9 mouse cellular contexts compared by ENCODE assay signal in genomic region chr2:25264851-25265250, GRCm38 (mm10). TPM values are rescaled to one million over a fixed set of nuclear protein-coding genes. Genes with fewer than 3 reads are reported as not detected.
DNase-seq lines count a peak whose midpoint lies in the region; ATAC-seq and TF ChIP-seq lines count a peak whose summit lies in the region.
"Had no signal": no experiment of that assay in that cellular context is flagged by ENCODE, and none has a peak within 500 bp of the region (broad histone marks: within the 10 kb centered on the region; RNA-seq: fewer than 3 reads in every experiment).

No protein-coding gene starts in this region.

- TF ChIP-seq POLR2A in cerebellum, adult 2 months (IDR thresholded peaks at IDR 0.05; ENCODE audit: borderline replicate concordance, insufficient read depth, low read length): peak; percentile 48; the same call in 1 of the 2 replicates

- H3K27me3 ChIP-seq in forebrain, embryonic 10.5 days (ENCODE audit: poor library complexity, severe bottlenecking): peaks cover 24% of the 10 kb centered on the region
- H3K27me3 ChIP-seq in forebrain, embryonic 12.5 days: peaks cover 24% of the 10 kb centered on the region
- H3K27me3 ChIP-seq in cerebellum, adult 2 months (ENCODE audit: control insufficient read depth, insufficient read depth, low read length): no peaks in the 10 kb centered on the region
- H3K27me3 ChIP-seq in intestine, embryonic 14.5 days (replicated peaks; ENCODE audit: control insufficient read depth, insufficient read depth, low read length): peaks cover 10% of the 10 kb centered on the region; the same call in 1 of the 2 replicates
- H3K27me3 ChIP-seq in midbrain, embryonic 12.5 days: peaks cover 30% of the 10 kb centered on the region

- peaks cover 56% of the 10 kb centered on the region for H3K4me1 ChIP-seq in forebrain, embryonic 10.5 days
- peaks cover 49% of the 10 kb centered on the region for H3K4me1 ChIP-seq in forebrain, embryonic 12.5 days
- peaks cover 29% of the 10 kb centered on the region for H3K4me1 ChIP-seq in cerebellum, adult 2 months (ENCODE audit: control insufficient read depth, insufficient read depth, low read length)
- H3K4me1 ChIP-seq in intestine, embryonic 14.5 days (replicated peaks; ENCODE audit: control insufficient read depth, insufficient read depth, low read length): peaks cover 20% of the 10 kb centered on the region
- peaks cover 54% of the 10 kb centered on the region for H3K4me1 ChIP-seq in midbrain, embryonic 12.5 days

- WGBS in forebrain, embryonic 10.5 days: 71% methylated on average over 3 of the region's 3 CpGs
- 81% methylated on average over 3 of the region's 3 CpGs for WGBS in forebrain, embryonic 12.5 days
- 0% methylated on average over 3 of the region's 3 CpGs for WGBS in cerebellum, adult 2 months
- WGBS in intestine, embryonic 14.5 days: 80% methylated on average over 3 of the region's 3 CpGs
- 82% methylated on average over 3 of the region's 3 CpGs for WGBS in midbrain, embryonic 12.5 days

- peaks cover 14% of the 10 kb centered on the region for H3K36me3 ChIP-seq in forebrain, embryonic 10.5 days (replicated peaks)
- peaks cover 21% of the 10 kb centered on the region for H3K36me3 ChIP-seq in forebrain, embryonic 12.5 days (replicated peaks)
- H3K36me3 ChIP-seq in intestine, embryonic 14.5 days (ENCODE audit: control insufficient read depth, insufficient read depth, low read length): peaks cover 13% of the 10 kb centered on the region
- peaks cover 16% of the 10 kb centered on the region; the same call in 1 of the 2 replicates for H3K36me3 ChIP-seq in midbrain, embryonic 12.5 days

- no peak overlapping the region for H3K27ac ChIP-seq in forebrain, embryonic 10.5 days
- no peak overlapping the region for H3K27ac ChIP-seq in forebrain, embryonic 12.5 days
- peak overlapping the region; percentile 96 for H3K27ac ChIP-seq in cerebellum, adult 2 months (ENCODE audit: insufficient read depth, low read length)
- no peak overlapping the region for H3K27ac ChIP-seq in intestine, embryonic 14.5 days (ENCODE audit: low read depth)
- no peak overlapping the region for H3K27ac ChIP-seq in midbrain, embryonic 12.5 days (replicated peaks)

- TF ChIP-seq CTCF in cerebellum, adult 2 months (IDR thresholded peaks at IDR 0.05; ENCODE audit: borderline replicate concordance, insufficient read depth, low read depth, low read length): no peak; the same call in 1 of the 2 replicates

- no peak for DNase-seq in forebrain, embryonic 10.5 days (ENCODE audit: extremely low spot score, low spot score)
- peak; percentile 89 to 95 for DNase-seq in cerebellum, adult 2 months
- DNase-seq in intestine, embryonic 14.5 days (ENCODE audit: low spot score): no peak
- no peak for DNase-seq in urinary bladder, postnatal 10 days (ENCODE audit: low spot score)
- DNase-seq in heart, adult 18-20 months: no peak
- DNase-seq: lung, embryonic 14.5 days had no signal

- no peaks in the 10 kb centered on the region for H3K9me3 ChIP-seq in forebrain, embryonic 10.5 days
- H3K9me3 ChIP-seq in forebrain, embryonic 12.5 days: no peaks in the 10 kb centered on the region
- no peaks in the 10 kb centered on the region for H3K9me3 ChIP-seq in intestine, embryonic 14.5 days (ENCODE audit: control insufficient read depth, low read length)
- no peaks in the 10 kb centered on the region for H3K9me3 ChIP-seq in midbrain, embryonic 12.5 days

- H3K4me2 ChIP-seq in forebrain, embryonic 12.5 days: no peak overlapping the region; the same call in 1 of the 2 replicates
- peak overlapping the region; percentile 27; the same call in 1 of the 2 replicates for H3K4me2 ChIP-seq in intestine, embryonic 14.5 days (ENCODE audit: low read length)
- H3K4me2 ChIP-seq in midbrain, embryonic 12.5 days (replicated peaks): 0 out of 2 replicates have a peak overlapping the region, but pooled peaks have one; percentile 99
- H3K4me2 ChIP-seq: lung, embryonic 14.5 days had no signal

- no peak overlapping the region for H3K9ac ChIP-seq in forebrain, embryonic 12.5 days
- no peak overlapping the region for H3K9ac ChIP-seq in intestine, embryonic 14.5 days (ENCODE audit: low read length)
- 0 out of 2 replicates have a peak overlapping the region, but pooled peaks have one; percentile 24 for H3K9ac ChIP-seq in midbrain, embryonic 12.5 days (replicated peaks)
- H3K9ac ChIP-seq: lung, embryonic 14.5 days had no signal

- H3K4me3 ChIP-seq in forebrain, embryonic 10.5 days: peak overlapping the region; percentile 83; the same call in 1 of the 2 replicates
- H3K4me3 ChIP-seq in forebrain, embryonic 12.5 days (replicated peaks): no peak overlapping the region
- H3K4me3 ChIP-seq in cerebellum, adult 2 months (replicated peaks; ENCODE audit: insufficient read depth, low read depth, low read length): peak overlapping the region; percentile 91
- H3K4me3 ChIP-seq in intestine, embryonic 14.5 days (ENCODE audit: low read depth, low read length): no peak overlapping the region
- no peak overlapping the region for H3K4me3 ChIP-seq in midbrain, embryonic 12.5 days

- ATAC-seq in forebrain, embryonic 12.5 days (ENCODE audit: low FRiP score): no peak
- no peak for ATAC-seq in intestine, embryonic 14.5 days (replicated peaks; ENCODE audit: low FRiP score, low TSS enrichment, low read depth)
- no peak for ATAC-seq in midbrain, embryonic 12.5 days (ENCODE audit: low FRiP score, low read depth)
- ATAC-seq in frontal cortex, adult (ENCODE audit: low TSS enrichment): no peak

RNA-seq across cellular contexts. Expression of gene Tprn, which starts 2.4 kb away (rescaled TPM):
- 6.5 and 8.3 TPM in 2 replicates for polyA plus RNA-seq in forebrain, embryonic 10.5 days (2016; fragmentation: Nextera tagmentation; extraction: Ambion mirVana)
- polyA plus RNA-seq in forebrain, embryonic 12.5 days (2016; fragmentation: Nextera tagmentation; extraction: Ambion mirVana): 9.3 and 10.0 TPM in 2 replicates
- 91.0 and 96.9 TPM in 2 replicates for polyA plus RNA-seq in cerebellum, adult 2 months (2012; rRNA removed)
- 6.5 and 7.8 TPM in 2 replicates for polyA plus RNA-seq in intestine, embryonic 14.5 days (2014; fragmentation: Nextera tagmentation; extraction: Ambion mirVana)
- 10.1 and 10.2 TPM in 2 replicates for polyA plus RNA-seq in midbrain, embryonic 12.5 days (2016; fragmentation: Nextera tagmentation; extraction: Ambion mirVana)
- 1 to 10 TPM; 7.4 to 7.7 TPM for total RNA-seq in heart, adult 18-20 months (2021)

RNA-seq across cellular contexts. Expression of gene Ssna1, which starts 7.4 kb away (rescaled TPM):
- 231 and 247 TPM in 2 replicates for polyA plus RNA-seq in forebrain, embryonic 10.5 days (2016; fragmentation: Nextera tagmentation; extraction: Ambion mirVana)
- 207 and 224 TPM in 2 replicates for polyA plus RNA-seq in forebrain, embryonic 12.5 days (2016; fragmentation: Nextera tagmentation; extraction: Ambion mirVana)
- 74.5 and 75.9 TPM in 2 replicates for polyA plus RNA-seq in cerebellum, adult 2 months (2012; rRNA removed)
- polyA plus RNA-seq in intestine, embryonic 14.5 days (2014; fragmentation: Nextera tagmentation; extraction: Ambion mirVana): 229 and 240 TPM in 2 replicates
- polyA plus RNA-seq in midbrain, embryonic 12.5 days (2016; fragmentation: Nextera tagmentation; extraction: Ambion mirVana): 210 and 216 TPM in 2 replicates
- 10 to 100 TPM; 38.2 to 42.6 TPM for total RNA-seq in heart, adult 18-20 months (2021)

RNA-seq across cellular contexts. Expression of gene Anapc2, which starts 7.4 kb away (rescaled TPM):
- 136 and 142 TPM in 2 replicates for polyA plus RNA-seq in forebrain, embryonic 10.5 days (2016; fragmentation: Nextera tagmentation; extraction: Ambion mirVana)
- polyA plus RNA-seq in forebrain, embryonic 12.5 days (2016; fragmentation: Nextera tagmentation; extraction: Ambion mirVana): 134 and 141 TPM in 2 replicates
- 103 TPM in 2 replicates for polyA plus RNA-seq in cerebellum, adult 2 months (2012; rRNA removed)
- polyA plus RNA-seq in intestine, embryonic 14.5 days (2014; fragmentation: Nextera tagmentation; extraction: Ambion mirVana): 100 and 110 TPM in 2 replicates
- 143 and 144 TPM in 2 replicates for polyA plus RNA-seq in midbrain, embryonic 12.5 days (2016; fragmentation: Nextera tagmentation; extraction: Ambion mirVana)
- 10 to 100 TPM; 35.3 to 38.8 TPM for total RNA-seq in heart, adult 18-20 months (2021)

RNA-seq across cellular contexts. Expression of gene Tmem203, which starts 9.6 kb away (rescaled TPM):
- 15.9 and 17.9 TPM in 2 replicates for polyA plus RNA-seq in forebrain, embryonic 10.5 days (2016; fragmentation: Nextera tagmentation; extraction: Ambion mirVana)
- 17.6 and 18.1 TPM in 2 replicates for polyA plus RNA-seq in forebrain, embryonic 12.5 days (2016; fragmentation: Nextera tagmentation; extraction: Ambion mirVana)
- 31.9 and 33.4 TPM in 2 replicates for polyA plus RNA-seq in cerebellum, adult 2 months (2012; rRNA removed)
- polyA plus RNA-seq in intestine, embryonic 14.5 days (2014; fragmentation: Nextera tagmentation; extraction: Ambion mirVana): 18.0 and 19.2 TPM in 2 replicates
- 20.6 and 23.6 TPM in 2 replicates for polyA plus RNA-seq in midbrain, embryonic 12.5 days (2016; fragmentation: Nextera tagmentation; extraction: Ambion mirVana)
- total RNA-seq in heart, adult 18-20 months (2021): 10 to 100 TPM; 14.8 to 15.2 TPM

RNA-seq across cellular contexts. Expression of gene AL732309.1, which starts 18.2 kb away (rescaled TPM):
- polyA plus RNA-seq in forebrain, embryonic 10.5 days (2016; fragmentation: Nextera tagmentation; extraction: Ambion mirVana): 6.9 and 7.0 TPM in 2 replicates
- 4.2 and 6.0 TPM in 2 replicates for polyA plus RNA-seq in forebrain, embryonic 12.5 days (2016; fragmentation: Nextera tagmentation; extraction: Ambion mirVana)
- polyA plus RNA-seq in cerebellum, adult 2 months (2012; rRNA removed): 12.5 and 14.1 TPM in 2 replicates
- 5.0 and 5.7 TPM in 2 replicates for polyA plus RNA-seq in intestine, embryonic 14.5 days (2014; fragmentation: Nextera tagmentation; extraction: Ambion mirVana)
- polyA plus RNA-seq in midbrain, embryonic 12.5 days (2016; fragmentation: Nextera tagmentation; extraction: Ambion mirVana): 5.1 and 5.2 TPM in 2 replicates
- total RNA-seq in heart, adult 18-20 months (2021): 1 to 10 TPM; 1.9 to 2.4 TPM

Comparison
In these comparisons a context has a peak if more than half of its experiments do, and no peak if none do; other contexts are left out.
1. H3K4me3 ChIP-seq: peak in forebrain, embryonic 10.5 days (single experiment) and cerebellum, adult 2 months (single experiment); none in forebrain, embryonic 12.5 days (single experiment), intestine, embryonic 14.5 days (single experiment) and midbrain, embryonic 12.5 days (single experiment).
2. DNase-seq: peak in cerebellum, adult 2 months (2 of 2); none in forebrain, embryonic 10.5 days (single experiment), intestine, embryonic 14.5 days (single experiment), urinary bladder, postnatal 10 days (single experiment) and heart, adult 18-20 months (0 of 2).